Mouse (Mus musculus) neutrophil, adult 59 days (primary cell): ENCODE measurements around the gene Tmem30b. TPM values are rescaled to one million over a fixed set of nuclear protein-coding genes. Genes with fewer than 3 reads are reported as not detected.

ENCODE experiments used
- total RNA-seq, 2 experiments: library from RNA; stranded (reverse); gene quantifications; 1 replicate in 1 of 2; 2 replicates in 1 of 2; pipeline ENCODE4 v1.2.4; 2023

The Tmem30b gene
- total RNA-seq = not detected

DNA sequence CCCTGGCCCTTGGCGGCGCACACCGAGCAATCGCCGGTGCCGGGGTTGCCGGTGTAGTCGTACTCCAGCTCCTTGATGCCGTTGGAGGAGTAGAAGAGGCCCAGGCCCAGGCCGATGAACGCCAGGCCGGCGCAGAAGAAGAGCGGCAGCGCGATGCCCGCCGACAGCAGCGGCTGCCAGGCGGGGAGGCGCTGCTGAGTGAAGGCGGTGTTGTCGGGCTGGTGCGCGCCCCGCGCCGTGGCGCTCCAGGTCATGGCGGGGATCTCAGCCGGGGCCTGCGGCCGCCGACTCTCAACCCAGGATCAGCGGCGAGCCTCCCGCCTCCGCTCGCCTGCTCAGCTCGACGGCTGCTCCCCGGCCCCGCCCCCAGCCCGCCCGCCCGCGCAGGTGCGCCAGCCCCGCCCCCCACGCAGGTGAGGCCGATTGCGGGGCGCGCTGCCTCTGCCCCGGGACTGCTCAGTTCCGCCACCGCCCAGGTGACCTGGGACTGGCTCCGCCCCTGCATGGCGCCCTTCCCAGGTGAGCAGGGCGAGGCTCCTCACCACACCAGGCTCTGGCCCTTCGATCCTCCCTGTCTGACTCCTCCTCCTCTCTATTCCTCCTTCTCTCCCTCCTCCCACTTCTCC lies at the start of gene Tmem30b:
Tmem30b (minus strand) TSS at position 307 of the 626 bp plus-strand sequence.

DNA sequence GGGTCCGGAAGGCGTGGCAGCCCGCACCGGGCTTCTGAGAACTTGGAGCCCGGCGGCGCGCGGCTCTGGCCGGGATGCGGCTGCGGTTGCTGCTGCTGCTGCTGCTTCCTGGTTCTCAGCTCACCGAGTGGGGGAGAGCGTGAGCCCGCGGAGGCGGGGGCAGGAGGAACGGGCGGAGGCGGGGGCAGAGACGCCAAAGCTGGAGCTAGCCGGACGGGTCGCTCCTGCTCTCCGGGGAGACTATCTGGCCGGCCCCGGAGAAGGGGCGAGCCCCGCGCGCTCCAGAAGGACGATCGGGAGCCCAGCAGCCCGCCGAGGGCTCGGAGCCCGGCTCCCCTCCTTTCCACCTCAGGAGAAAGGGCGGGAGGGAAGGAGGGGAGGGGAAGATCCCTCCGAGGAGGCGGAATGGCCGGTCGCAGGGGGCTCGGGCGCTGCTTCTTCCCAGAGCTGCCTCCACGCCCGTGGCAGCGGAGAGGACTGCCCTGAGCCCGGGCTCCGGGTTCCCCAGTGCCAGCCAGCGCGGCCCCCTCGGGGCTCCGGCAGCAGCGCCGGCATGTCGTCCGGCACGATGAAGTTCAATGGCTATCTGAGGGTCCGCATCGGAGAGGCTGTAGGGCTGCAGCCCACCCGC lies 38.5 kb upstream of the Tmem30b start, which contains the start of gene Prkch:
Prkch (plus strand) TSS at position 187 of the 631 bp plus-strand sequence.

Other genes with a start within 250 kb of the Tmem30b start
- gene Prkch, start 38.4 kb upstream of the Tmem30b start, total RNA-seq = 10 to 100 TPM in 1 of 2 experiments, 1 to 10 TPM in 1; 9.1 to 12.2 TPM